Mouse (Mus musculus) neural tube, embryonic 13.5 days (tissue): ENCODE measurements around the gene Grin2a. TPM values are rescaled to one million over a fixed set of nuclear protein-coding genes. Genes with fewer than 3 reads are reported as not detected.

Experiments used
- ATAC-seq: fragments of 200-750 bp; cut with Nextera tagmentation; 2 replicates; pipeline ENCODE4 v1.8.0; 2017; ENCODE audit warnings: low read depth, mild to moderate bottlenecking, moderate TSS enrichment, moderate library complexity
- H3K27ac ChIP-seq: fragments of 300-500 bp; sonication (generic); replicated peaks from 2 replicates; pipeline ENCODE4 v1.5.1; 2015; ENCODE audit warnings: moderate library complexity, mild to moderate bottlenecking, inconsistent platforms
- H3K27me3 ChIP-seq: fragments of 300-500 bp; sonication (generic); 2 replicates; pipeline ENCODE4 v1.6.1; 2015; ENCODE audit warnings: mild to moderate bottlenecking, inconsistent platforms
- H3K36me3 ChIP-seq: fragments of 300-500 bp; sonication (generic); 2 replicates; pipeline ENCODE4 v1.6.1; 2015; ENCODE audit warnings: mild to moderate bottlenecking, inconsistent platforms
- H3K4me1 ChIP-seq: fragments of 300-500 bp; sonication (generic); replicated peaks from 2 replicates; pipeline ENCODE4 v1.6.1; 2015; ENCODE audit warnings: inconsistent platforms
- H3K4me2 ChIP-seq: fragments of 300-500 bp; sonication (generic); 2 replicates; pipeline ENCODE4 v1.6.1; 2015; ENCODE audit warnings: inconsistent platforms, mild to moderate bottlenecking, moderate library complexity
- H3K4me3 ChIP-seq: fragments of 300-500 bp; sonication (generic); 2 replicates; pipeline ENCODE4 v1.5.1; 2015; ENCODE audit warnings: mild to moderate bottlenecking, inconsistent platforms
- H3K9ac ChIP-seq: fragments of 300-500 bp; sonication (generic); 2 replicates; pipeline ENCODE4 v1.6.1; 2015; ENCODE audit warnings: moderate library complexity, mild to moderate bottlenecking, inconsistent platforms
- H3K9me3 ChIP-seq: fragments of 300-500 bp; sonication (generic); 2 replicates; pipeline ENCODE4 v1.6.1; 2016; ENCODE audit warnings: inconsistent platforms
- WGBS: fragments of 180-500 bp; shearing (Covaris S2); methylation state at CpG from one replicate; pipeline ENCODE4 v1.1.7; 2015; 5-methylcytosine and 5-hydroxymethylcytosine counted together
- polyA plus RNA-seq: library from polyadenylated mRNA; unstranded; fragments of >200 nt; fragmentation: Nextera tagmentation; extraction: Ambion mirVana; gene quantifications from 2 replicates; pipeline ENCODE4 v1.2.1, GENCODE M21; 2015

The Grin2a gene
- polyA plus RNA-seq, 1 experiment from 2014 or later: 5.2 TPM

GRCm38 (mm10) chr16:9834236-9834635, 161.1 kb downstream of the Grin2a start:
- Histone ChIP-seq H3K27ac (no peak overlapping the region), H3K4me1 (no peaks in the 10 kb centered on the region), H3K4me3 (no peak overlapping the region), H3K4me2 (no peak overlapping the region), H3K9ac (no peak overlapping the region), H3K36me3 (no peaks in the 10 kb centered on the region), H3K9me3 (no peaks in the 10 kb centered on the region), H3K27me3 (no peaks in the 10 kb centered on the region)
- no peak for ATAC-seq
- WGBS: 84% methylated on average over 2 of the region's 2 CpGs

DNA sequence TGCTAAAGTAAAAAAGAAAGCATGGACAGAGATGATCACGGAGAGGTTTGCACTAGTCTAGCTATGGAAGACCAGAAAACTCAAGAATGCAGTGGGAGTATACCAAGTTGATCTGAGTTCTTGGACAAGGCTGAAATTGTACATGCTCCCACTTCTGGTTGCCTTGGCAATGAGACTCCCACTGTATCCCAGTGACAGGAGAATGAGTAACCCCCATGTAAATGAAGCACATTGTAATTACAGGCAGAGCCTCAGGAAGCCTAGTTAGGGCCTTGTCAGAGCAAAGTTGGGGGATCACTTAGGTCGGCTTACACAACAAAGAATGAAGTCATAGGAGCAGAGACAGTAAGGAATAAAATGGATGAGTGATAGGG, 170.3 kb downstream of the Grin2a start:
- H3K27ac ChIP-seq: no peak overlapping the region
- H3K4me3 ChIP-seq: no peak overlapping the region
- no peaks in the 10 kb centered on the region for H3K9me3 ChIP-seq
- H3K4me1 ChIP-seq: no peaks in the 10 kb centered on the region
- no peak for ATAC-seq
- no peaks in the 10 kb centered on the region for H3K27me3 ChIP-seq
- no peaks in the 10 kb centered on the region for H3K36me3 ChIP-seq
- H3K9ac ChIP-seq: no peak overlapping the region
- 66% methylated on average over 2 of the region's 2 CpGs for WGBS
- no peak overlapping the region for H3K4me2 ChIP-seq

GRCm38 (mm10) chr16:9824436-9825109, 170.8 kb downstream of the Grin2a start:
- Histone ChIP-seq H3K4me3 (no peak overlapping the region), H3K27ac (no peak overlapping the region), H3K4me1 (no peaks in the 10 kb centered on the region), H3K9me3 (no peaks in the 10 kb centered on the region), H3K4me2 (no peak overlapping the region), H3K27me3 (no peaks in the 10 kb centered on the region), H3K36me3 (no peaks in the 10 kb centered on the region), H3K9ac (no peak overlapping the region)
- no peak for ATAC-seq
- 90% methylated on average over 4 of the region's 4 CpGs for WGBS

GRCm38 (mm10) chr16:9823686-9824085, 171.7 kb downstream of the Grin2a start:
- no peaks in the 10 kb centered on the region for H3K4me1 ChIP-seq
- H3K27me3 ChIP-seq: no peaks in the 10 kb centered on the region
- no peak overlapping the region for H3K4me3 ChIP-seq
- H3K4me2 ChIP-seq: no peak overlapping the region
- no peak for ATAC-seq
- no peak overlapping the region for H3K27ac ChIP-seq
- H3K9ac ChIP-seq: no peak overlapping the region
- H3K9me3 ChIP-seq: no peaks in the 10 kb centered on the region
- H3K36me3 ChIP-seq: no peaks in the 10 kb centered on the region

GRCm38 (mm10) chr16:9819508-9819907, 175.9 kb downstream of the Grin2a start:
- Histone ChIP-seq H3K27me3 (no peaks in the 10 kb centered on the region), H3K4me3 (no peak overlapping the region), H3K9me3 (no peaks in the 10 kb centered on the region), H3K4me2 (no peak overlapping the region), H3K9ac (no peak overlapping the region), H3K27ac (no peak overlapping the region), H3K36me3 (no peaks in the 10 kb centered on the region), H3K4me1 (no peaks in the 10 kb centered on the region)
- ATAC-seq: no peak
- 49% methylated on average over 3 of the region's 3 CpGs for WGBS

- Histone ChIP-seq H3K4me1 (no peaks in the 10 kb centered on the region), H3K27ac (no peak overlapping the region), H3K4me2 (no peak overlapping the region), H3K27me3 (no peaks in the 10 kb centered on the region), H3K4me3 (no peak overlapping the region), H3K36me3 (no peaks in the 10 kb centered on the region), H3K9ac (no peak overlapping the region), H3K9me3 (no peaks in the 10 kb centered on the region)
- WGBS: 87% methylated on average over 8 of the region's 8 CpGs
- no peak for ATAC-seq
These were observed 194.0 kb downstream of the Grin2a start for GRCm38 (mm10) chr16:9801338-9801737.

- Histone ChIP-seq H3K4me3 (no peak overlapping the region), H3K9me3 (no peaks in the 10 kb centered on the region), H3K9ac (no peak overlapping the region), H3K4me2 (no peak overlapping the region), H3K36me3 (no peaks in the 10 kb centered on the region), H3K27ac (no peak overlapping the region), H3K4me1 (no peaks in the 10 kb centered on the region), H3K27me3 (no peaks in the 10 kb centered on the region)
- WGBS: 71% methylated on average over 1 of the region's 1 CpGs
- no peak for ATAC-seq
These were observed 195.1 kb downstream of the Grin2a start for GRCm38 (mm10) chr16:9800221-9800620.

- WGBS: 92% methylated on average over 2 of the region's 2 CpGs
- H3K4me1 ChIP-seq: no peaks in the 10 kb centered on the region
- no peak overlapping the region for H3K9ac ChIP-seq
- no peak for ATAC-seq
- H3K36me3 ChIP-seq: no peaks in the 10 kb centered on the region
- H3K4me3 ChIP-seq: no peak overlapping the region
- H3K4me2 ChIP-seq: no peak overlapping the region
- H3K27ac ChIP-seq: no peak overlapping the region
- H3K9me3 ChIP-seq: no peaks in the 10 kb centered on the region
- no peaks in the 10 kb centered on the region for H3K27me3 ChIP-seq
These were observed 202.4 kb downstream of the Grin2a start for GRCm38 (mm10) chr16:9792976-9793375.

DNA sequence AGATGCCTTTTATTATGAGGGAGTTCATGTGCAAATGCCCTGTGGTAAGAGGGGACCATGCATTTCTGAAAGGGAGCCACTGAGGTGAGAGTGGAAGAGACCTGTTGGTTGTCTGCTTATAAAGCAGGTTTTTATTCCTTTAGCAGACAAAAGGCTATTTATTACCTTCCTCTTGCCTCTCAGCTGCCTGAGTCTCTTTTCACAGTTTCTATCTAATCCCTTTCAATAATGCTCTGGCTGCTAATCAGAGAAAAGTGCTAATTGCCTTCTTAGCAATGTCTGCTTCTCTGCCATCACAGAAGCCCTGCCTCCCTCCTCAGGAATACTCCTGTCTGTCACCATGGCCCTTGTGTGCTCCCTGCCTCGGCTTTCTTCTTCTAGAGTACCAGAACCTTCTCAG, 209.1 kb downstream of the Grin2a start:
- Histone ChIP-seq H3K4me1 (no peaks in the 10 kb centered on the region), H3K4me2 (no peak overlapping the region), H3K27ac (no peak overlapping the region), H3K4me3 (no peak overlapping the region), H3K9ac (no peak overlapping the region), H3K36me3 (no peaks in the 10 kb centered on the region), H3K27me3 (no peaks in the 10 kb centered on the region), H3K9me3 (no peaks in the 10 kb centered on the region)
- WGBS: 70% methylated on average over 1 of the region's 1 CpGs
- no peak for ATAC-seq

GRCm38 (mm10) chr16:9785821-9786220, 209.5 kb downstream of the Grin2a start:
- Histone ChIP-seq H3K27ac (no peak overlapping the region), H3K27me3 (no peaks in the 10 kb centered on the region), H3K36me3 (no peaks in the 10 kb centered on the region), H3K9ac (no peak overlapping the region), H3K9me3 (no peaks in the 10 kb centered on the region), H3K4me1 (no peaks in the 10 kb centered on the region), H3K4me3 (no peak overlapping the region), H3K4me2 (no peak overlapping the region)
- WGBS: 92% methylated on average over 4 of the region's 4 CpGs
- ATAC-seq: no peak

GRCm38 (mm10) chr16:9768981-9769380, 226.4 kb downstream of the Grin2a start:
- ATAC-seq: no peak
- Histone ChIP-seq H3K9ac (no peak overlapping the region), H3K27me3 (no peaks in the 10 kb centered on the region), H3K27ac (no peak overlapping the region), H3K9me3 (no peaks in the 10 kb centered on the region), H3K4me1 (no peaks in the 10 kb centered on the region), H3K36me3 (no peaks in the 10 kb centered on the region), H3K4me2 (no peak overlapping the region), H3K4me3 (no peak overlapping the region)
- WGBS: 73% methylated on average over 1 of the region's 1 CpGs

- H3K27ac ChIP-seq: no peak overlapping the region
- 62% methylated on average over 5 of the region's 5 CpGs for WGBS
- ATAC-seq: peak; percentile 50; the same call in 1 of the 2 replicates
- H3K4me2 ChIP-seq: no peak overlapping the region
- H3K36me3 ChIP-seq: no peaks in the 10 kb centered on the region
- no peaks in the 10 kb centered on the region for H3K27me3 ChIP-seq
- no peak overlapping the region for H3K9ac ChIP-seq
- no peaks in the 10 kb centered on the region for H3K9me3 ChIP-seq
- H3K4me1 ChIP-seq: no peaks in the 10 kb centered on the region
- no peak overlapping the region for H3K4me3 ChIP-seq
These were observed 227.0 kb downstream of the Grin2a start for GRCm38 (mm10) chr16:9768356-9768755.

GRCm38 (mm10) chr16:9767946-9768345, 227.4 kb downstream of the Grin2a start:
- WGBS: 89% methylated on average over 3 of the region's 3 CpGs
- Histone ChIP-seq H3K27ac (no peak overlapping the region), H3K4me3 (no peak overlapping the region), H3K9ac (no peak overlapping the region), H3K27me3 (no peaks in the 10 kb centered on the region), H3K9me3 (no peaks in the 10 kb centered on the region), H3K36me3 (no peaks in the 10 kb centered on the region), H3K4me2 (no peak overlapping the region), H3K4me1 (no peaks in the 10 kb centered on the region)
- no peak for ATAC-seq
